Mouse (Mus musculus) CD4-positive helper T cell, adult 2 months (primary cell): ENCODE results near the gene Areg.

Experiments
- DNase-seq: peaks from one replicate; pipeline ENCODE4 v3.0.0-alpha.2; 2012; ENCODE audit warnings: low read depth, missing footprints, low spot score

Areg gene

GRCm38 (mm10) chr5:91139446-91139873 lies at the start of gene Areg:
Gene Areg, plus strand, starts transcription at chr5:91139599.
- peak; percentile 74 for DNase-seq

- DNase-seq: no peak
Measured at GRCm38 (mm10) chr5:91090301-91090700, 49.1 kb upstream of the Areg start.

GRCm38 (mm10) chr5:91097911-91098614 lies 41.3 kb upstream of the Areg start:
- no peak for DNase-seq

GRCm38 (mm10) chr5:91101742-91102141 lies 37.7 kb upstream of the Areg start:
- no peak for DNase-seq

- DNase-seq: no peak
Measured at GRCm38 (mm10) chr5:91103943-91104665, 35.3 kb upstream of the Areg start.

- DNase-seq: no peak
Measured at GRCm38 (mm10) chr5:91106248-91106647, 33.2 kb upstream of the Areg start.

GRCm38 (mm10) chr5:91110023-91110670 lies 29.3 kb upstream of the Areg start:
- no peak for DNase-seq

GRCm38 (mm10) chr5:91111019-91111418 lies 28.4 kb upstream of the Areg start:
- no peak for DNase-seq

- DNase-seq: no peak
Measured at GRCm38 (mm10) chr5:91113967-91114366, 25.4 kb upstream of the Areg start.

GRCm38 (mm10) chr5:91114574-91114973 lies 24.8 kb upstream of the Areg start:
- no peak for DNase-seq

GRCm38 (mm10) chr5:91118618-91119017 lies 20.8 kb upstream of the Areg start:
- no peak for DNase-seq

- DNase-seq: no peak
Measured at GRCm38 (mm10) chr5:91123404-91123803, 16.0 kb upstream of the Areg start.

GRCm38 (mm10) chr5:91124140-91124539 lies 15.3 kb upstream of the Areg start:
- DNase-seq: peak; percentile 11

- DNase-seq: no peak
Measured at GRCm38 (mm10) chr5:91126623-91127022, 12.8 kb upstream of the Areg start.

- DNase-seq: no peak
Measured at GRCm38 (mm10) chr5:91134961-91135360, 4.4 kb upstream of the Areg start.

GRCm38 (mm10) chr5:91138970-91139369 lies 429 bp upstream of the Areg start:
- DNase-seq: no peak

GRCm38 (mm10) chr5:91140896-91141448 lies 1.6 kb downstream of the Areg start:
- no peak for DNase-seq

GRCm38 (mm10) chr5:91144971-91145370 lies 5.6 kb downstream of the Areg start:
- no peak for DNase-seq

- DNase-seq: no peak
Measured at GRCm38 (mm10) chr5:91147001-91147400, 7.6 kb downstream of the Areg start.

- DNase-seq: peak; percentile 14
Measured at GRCm38 (mm10) chr5:91148054-91148453, 8.7 kb downstream of the Areg start.

- no peak for DNase-seq
Measured at GRCm38 (mm10) chr5:91156677-91157076, 17.3 kb downstream of the Areg start.

- no peak for DNase-seq
Measured at GRCm38 (mm10) chr5:91157169-91157568, 17.8 kb downstream of the Areg start.
